In the genomic region with DNA sequence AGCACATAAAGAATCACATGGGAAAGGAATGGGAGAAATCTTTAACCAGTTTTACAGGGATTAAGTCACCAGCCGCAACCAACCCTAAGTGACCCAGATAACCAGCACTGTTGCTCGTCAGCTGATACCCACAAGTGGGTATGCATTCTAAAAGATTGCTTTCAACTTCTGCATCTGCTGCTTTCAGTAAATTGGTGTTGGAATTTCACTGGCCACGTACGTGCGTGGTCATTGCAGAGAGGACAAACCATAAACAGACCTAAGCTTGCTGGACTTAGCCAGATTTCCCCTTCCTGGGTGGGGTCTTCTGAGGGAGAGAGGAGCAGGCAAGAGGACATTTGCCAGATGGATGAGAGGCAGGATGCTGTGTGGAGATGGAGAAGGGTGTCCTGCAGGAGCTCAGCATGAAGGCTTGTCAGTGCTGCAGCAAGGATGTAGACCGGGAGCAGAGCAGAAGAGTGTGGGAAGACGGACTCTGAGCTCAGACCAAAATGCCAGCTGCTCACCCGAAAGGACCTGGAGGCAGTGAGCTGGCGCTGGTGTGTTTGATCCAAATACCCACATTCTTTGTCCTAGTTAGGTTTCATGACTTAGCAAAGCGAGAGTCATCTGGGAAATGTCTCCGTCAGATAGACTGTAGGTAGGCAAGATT, we compare ENCODE assay signal across 14 mouse cellular contexts. TPM values are rescaled to one million over a fixed set of nuclear protein-coding genes. Genes with fewer than 3 reads are reported as not detected.
DNase-seq lines count a peak whose midpoint lies in the region; ATAC-seq and TF ChIP-seq lines count a peak whose summit lies in the region.
"Had no signal": no experiment of that assay in that cellular context is flagged by ENCODE, and none has a peak within 500 bp of the region (broad histone marks: within the 10 kb centered on the region; RNA-seq: fewer than 3 reads in every experiment).

No protein-coding gene starts in this region.

- H3K4me3 ChIP-seq in layer of hippocampus, adult 2 months = no peak overlapping the region
- H3K4me3 ChIP-seq in lung, postnatal 0 days (ENCODE audit: low read depth, low read length) = no peak overlapping the region
- no peak overlapping the region for H3K4me3 ChIP-seq in intestine, embryonic 14.5 days (ENCODE audit: low read depth, low read length)
- no peak overlapping the region for H3K4me3 ChIP-seq in stomach, embryonic 16.5 days (replicated peaks; ENCODE audit: low read length)
- H3K4me3 ChIP-seq: heart, embryonic 15.5 days; hindbrain, embryonic 13.5 days; kidney, embryonic 15.5 days; limb, embryonic 13.5 days had no signal

- H3K9me3 ChIP-seq in lung, postnatal 0 days (ENCODE audit: low read length) = no peaks in the 10 kb centered on the region
- no peaks in the 10 kb centered on the region for H3K9me3 ChIP-seq in intestine, embryonic 14.5 days (ENCODE audit: control insufficient read depth, low read length)
- no peaks in the 10 kb centered on the region for H3K9me3 ChIP-seq in stomach, embryonic 16.5 days (replicated peaks; ENCODE audit: control insufficient read depth, low read length)
- H3K9me3 ChIP-seq: heart, embryonic 15.5 days; hindbrain, embryonic 13.5 days; kidney, embryonic 15.5 days; limb, embryonic 13.5 days had no signal

- no peak for DNase-seq in layer of hippocampus, adult 2 months (ENCODE audit: low spot score in 2 of 2)
- DNase-seq in layer of hippocampus, adult 9-10 months (ENCODE audit: low spot score) = no peak
- DNase-seq in lung, postnatal 0 days (ENCODE audit: low spot score) = peak; percentile 22
- DNase-seq in lung, postnatal 14 days = no peak
- DNase-seq in intestine, embryonic 14.5 days (ENCODE audit: low spot score) = no peak
- no peak for DNase-seq in gastrocnemius, postnatal 4 days (ENCODE audit: low spot score in 2 of 2)
- DNase-seq: gastrocnemius, postnatal 36 days; thymus, adult 2 months had no signal

- H3K9ac ChIP-seq in lung, postnatal 0 days (replicated peaks; ENCODE audit: low read depth) = no peak overlapping the region
- H3K9ac ChIP-seq in intestine, embryonic 14.5 days (ENCODE audit: low read length) = no peak overlapping the region
- no peak overlapping the region for H3K9ac ChIP-seq in stomach, embryonic 16.5 days (ENCODE audit: low read length)
- H3K9ac ChIP-seq: heart, embryonic 15.5 days; hindbrain, embryonic 13.5 days; kidney, embryonic 15.5 days; limb, embryonic 13.5 days had no signal

- ATAC-seq in lung, postnatal 0 days = peak; percentile 8; the same call in 1 of the 2 replicates
- no peak for ATAC-seq in intestine, embryonic 14.5 days (replicated peaks; ENCODE audit: low FRiP score, low TSS enrichment, low read depth)
- peak; percentile 30; the same call in 1 of the 2 replicates for ATAC-seq in stomach, embryonic 16.5 days (ENCODE audit: insufficient read depth, low FRiP score)
- no peak for ATAC-seq in monocyte, adult 5-6 weeks (replicated peaks; ENCODE audit: insufficient number of reproducible peaks, low FRiP score, low TSS enrichment, poor library complexity, severe bottlenecking)

- peaks cover 17% of the 10 kb centered on the region; the same call in 1 of the 2 replicates for H3K36me3 ChIP-seq in lung, postnatal 0 days (ENCODE audit: insufficient read depth, low read length)
- no peaks in the 10 kb centered on the region for H3K36me3 ChIP-seq in intestine, embryonic 14.5 days (ENCODE audit: control insufficient read depth, insufficient read depth, low read length)
- peaks cover 10% of the 10 kb centered on the region for H3K36me3 ChIP-seq in stomach, embryonic 16.5 days (ENCODE audit: control insufficient read depth, insufficient read depth, low read length)
- H3K36me3 ChIP-seq: heart, embryonic 15.5 days; limb, embryonic 13.5 days had no signal

- H3K27me3 ChIP-seq in lung, postnatal 0 days (replicated peaks; ENCODE audit: insufficient read depth, low read length) = no peaks in the 10 kb centered on the region
- no peaks in the 10 kb centered on the region for H3K27me3 ChIP-seq in intestine, embryonic 14.5 days (replicated peaks; ENCODE audit: control insufficient read depth, insufficient read depth, low read length)
- H3K27me3 ChIP-seq in stomach, embryonic 16.5 days (ENCODE audit: control insufficient read depth, insufficient read depth, low read length) = no peaks in the 10 kb centered on the region
- H3K27me3 ChIP-seq: heart, embryonic 15.5 days; hindbrain, embryonic 13.5 days; kidney, embryonic 15.5 days; limb, embryonic 13.5 days had no signal

- no peak for TF ChIP-seq CTCF in layer of hippocampus, adult 2 months (conservative IDR thresholded peaks at IDR 0.05)
- no peak for TF ChIP-seq CTCF in lung, postnatal 0 days (IDR thresholded peaks at IDR 0.05)

- peak overlapping the region; percentile 75; the same call in 1 of the 2 replicates for H3K27ac ChIP-seq in layer of hippocampus, adult 2 months
- no peak overlapping the region for H3K27ac ChIP-seq in lung, postnatal 0 days (ENCODE audit: low read length)
- 0 out of 2 replicates have a peak overlapping the region, but pooled peaks have one; percentile 36 for H3K27ac ChIP-seq in intestine, embryonic 14.5 days (ENCODE audit: low read depth)
- peak overlapping the region; percentile 70 for H3K27ac ChIP-seq in stomach, embryonic 16.5 days (ENCODE audit: low read length)
- H3K27ac ChIP-seq: hindbrain, embryonic 13.5 days; kidney, embryonic 15.5 days; limb, embryonic 13.5 days had no signal

- no peak for TF ChIP-seq EP300 in lung, postnatal 0 days (IDR thresholded peaks at IDR 0.05)

- H3K4me1 ChIP-seq in lung, postnatal 0 days (ENCODE audit: insufficient read depth, low read depth, low read length) = no peaks in the 10 kb centered on the region; the same call in 1 of the 2 replicates
- H3K4me1 ChIP-seq in intestine, embryonic 14.5 days (replicated peaks; ENCODE audit: control insufficient read depth, insufficient read depth, low read length) = peaks cover 20% of the 10 kb centered on the region
- peaks cover 17% of the 10 kb centered on the region for H3K4me1 ChIP-seq in stomach, embryonic 16.5 days (ENCODE audit: control insufficient read depth, insufficient read depth, low read length)
- H3K4me1 ChIP-seq: hindbrain, embryonic 13.5 days had no signal

- WGBS in lung, postnatal 0 days = 63% methylated on average over 11 of the region's 11 CpGs
- WGBS in intestine, embryonic 14.5 days = 45% methylated on average over 11 of the region's 11 CpGs
- WGBS in stomach, embryonic 16.5 days = 65% methylated on average over 11 of the region's 11 CpGs

- no peak overlapping the region for H3K4me2 ChIP-seq in lung, postnatal 0 days (replicated peaks; ENCODE audit: low read depth, low read length)
- H3K4me2 ChIP-seq in intestine, embryonic 14.5 days (ENCODE audit: low read length) = no peak overlapping the region
- H3K4me2 ChIP-seq in stomach, embryonic 16.5 days (ENCODE audit: low read depth, low read length) = no peak overlapping the region
- H3K4me2 ChIP-seq: heart, embryonic 15.5 days; hindbrain, embryonic 13.5 days; kidney, embryonic 15.5 days; limb, embryonic 13.5 days had no signal

RNA-seq across cellular contexts. Expression of gene Morc3, which starts 34.0 kb away (rescaled TPM):
- 10 to 100 TPM; 32.6 to 34.7 TPM for total RNA-seq in layer of hippocampus, adult 2 months (2021)
- 20.8 and 26.5 TPM in 2 replicates for polyA plus RNA-seq in lung, postnatal 0 days (2015; fragmentation: Nextera tagmentation; extraction: Ambion mirVana)
- polyA plus RNA-seq in intestine, embryonic 14.5 days (2014; fragmentation: Nextera tagmentation; extraction: Ambion mirVana) = 36.8 and 37.3 TPM in 2 replicates
- 31.0 and 34.8 TPM in 2 replicates for polyA plus RNA-seq in stomach, embryonic 16.5 days (2015; fragmentation: Nextera tagmentation; extraction: Ambion mirVana)
- 10 to 100 TPM; 35.5 to 50.6 TPM for total RNA-seq in gastrocnemius, postnatal 4 days (2021)
- 205 to 285 TPM (median 241 TPM) in 3 replicates for total RNA-seq in monocyte, adult 5-6 weeks (2017)

Comparison
In these comparisons a context has a peak if more than half of its experiments do, and no peak if none do; other contexts are left out.
1. ATAC-seq: peak in lung, postnatal 0 days (single experiment) and stomach, embryonic 16.5 days (single experiment); none in intestine, embryonic 14.5 days (single experiment) and monocyte, adult 5-6 weeks (single experiment).